Mouse (Mus musculus) G1E (cell line): ENCODE measurements around the gene Plcxd1. TPM values are rescaled to one million over a fixed set of nuclear protein-coding genes. Genes with fewer than 3 reads are reported as not detected.
"Not testable (repeated sequence)": the region's sequence is repeated elsewhere in the genome, so short reads cannot be mapped to it uniquely, and the experiment has no call there.

Source experiments
- ATAC-seq: 2 replicates; pipeline ENCODE4 v1.8.0; 2016; ENCODE audit warnings: mild to moderate bottlenecking; ENCODE audit not compliant: insufficient number of reproducible peaks, poor library complexity, low FRiP score, severe bottlenecking; ENCODE audit errors: extremely low read depth
- DNase-seq: peaks from one replicate; pipeline ENCODE4 v3.0.0; 2012; ENCODE audit warnings: low spot score
- H3K27me3 ChIP-seq: 2 replicates; pipeline ENCODE4 v1.6.1; 2012; ENCODE audit warnings: mild to moderate bottlenecking, low read length, inconsistent platforms; ENCODE audit not compliant: insufficient read depth
- H3K36me3 ChIP-seq: replicated peaks from 2 replicates; pipeline ENCODE3; 2012; ENCODE audit warnings: mild to moderate bottlenecking, inconsistent platforms
- H3K4me1 ChIP-seq: 2 replicates; pipeline ENCODE4 v1.6.1; 2012; ENCODE audit warnings: low read depth, low read length, inconsistent platforms, mixed read lengths; ENCODE audit not compliant: insufficient read depth
- H3K4me3 ChIP-seq: 2 replicates; pipeline ENCODE4 v1.5.1; 2012; ENCODE audit warnings: low read depth, mild to moderate bottlenecking, inconsistent platforms, low read length, moderate library complexity, mixed read lengths
- H3K9me3 ChIP-seq: replicated peaks from 2 replicates; pipeline ENCODE4 v1.6.1; 2012; ENCODE audit warnings: inconsistent platforms
- CTCF ChIP-seq: IDR thresholded peaks from 2 replicates; pipeline ENCODE4 v1.5.1; 2012; ENCODE audit warnings: low read depth, low read length, inconsistent platforms, mixed read lengths
- GATA1 ChIP-seq: IDR thresholded peaks from 2 replicates; pipeline ENCODE4 v1.6.1; 2012; ENCODE audit warnings: borderline replicate concordance, low read length, inconsistent platforms, mixed read lengths
- GATA2 ChIP-seq: IDR thresholded peaks from 2 replicates; pipeline ENCODE4 v1.6.1; 2012; ENCODE audit warnings: low read depth, low read length, inconsistent platforms, borderline replicate concordance
- POLR2AphosphoS5 ChIP-seq: IDR thresholded peaks from 2 replicates; pipeline ENCODE4 v1.6.1; 2012; ENCODE audit warnings: low read depth, low read length, inconsistent platforms; ENCODE audit not compliant: insufficient replicate concordance
- TAL1 ChIP-seq: conservative IDR thresholded peaks from 2 replicates; pipeline ENCODE4 v1.6.1; 2012; ENCODE audit warnings: low read depth, low read length, inconsistent platforms, mixed read lengths
- polyA plus RNA-seq: library from polyadenylated mRNA; stranded (reverse); fragments of >175 nt; gene quantifications from 2 replicates; pipeline ENCODE4 v1.2.3, GENCODE M21; 2012
- total RNA-seq, 2 experiments: library from RNA; stranded (forward) in 1 of 2; stranded (reverse) in 1 of 2; fragments of 200-1000 nt in 1 of 2; fragments of >200 nt in 1 of 2; fragmentation: Nextera tagmentation in 1 of 2; gene quantifications; 2 replicates each; pipeline ENCODE4 v1.2.3; 2014 to 2017

The Plcxd1 gene
- total and polyA plus RNA-seq, 3 experiments = 0.11 TPM; not detected in 2

GRCm38 (mm10) chr5:110106901-110107564 lies 7.3 kb downstream of the Plcxd1 start:
- ATAC-seq = no peak
- H3K4me3 ChIP-seq = peak overlapping the region; percentile 87
- peaks cover 49% of the 10 kb centered on the region for H3K4me1 ChIP-seq
- no peaks in the 10 kb centered on the region for H3K27me3 ChIP-seq
- no peak for DNase-seq
- TF ChIP-seq TAL1 (no peak), POLR2AphosphoS5 (no peak), CTCF (no peak), GATA2 (no peak), GATA1 (no peak)
- H3K36me3 ChIP-seq = peaks cover 50% of the 10 kb centered on the region
- peaks cover 44% of the 10 kb centered on the region for H3K9me3 ChIP-seq

- DNase-seq (peak; percentile 91), ATAC-seq (peak; percentile 80)
- TF ChIP-seq CTCF (no peak), GATA1 (no peak), POLR2AphosphoS5 (no peak), TAL1 (no peak), GATA2 (no peak)
Measured at GRCm38 (mm10) chr5:110107581-110108304, 8.0 kb downstream of the Plcxd1 start, which contains the start of gene Gtpbp6. Gtpbp6 (minus strand) TSS chr5:110108197.

DNA sequence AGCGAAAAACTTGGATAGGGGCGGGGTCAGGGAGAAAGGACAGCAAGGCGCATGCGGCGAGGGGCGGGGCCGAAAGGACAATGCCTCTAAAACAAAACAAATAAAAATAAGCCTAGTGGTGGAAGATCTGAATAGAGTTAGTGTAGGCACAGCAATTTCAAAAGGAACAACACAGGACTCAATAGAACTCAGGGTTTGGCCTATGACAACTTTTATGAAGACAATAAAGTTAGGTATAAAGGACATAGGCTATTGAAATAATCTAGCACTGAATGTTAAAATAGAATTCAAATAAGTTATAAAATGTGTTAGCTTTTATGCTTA lies 8.5 kb downstream of the Plcxd1 start:
- no peak for DNase-seq
- Histone ChIP-seq H3K27me3 (no peaks in the 10 kb centered on the region), H3K4me1 (peaks cover 49% of the 10 kb centered on the region), H3K4me3 (peak overlapping the region; percentile 87), H3K36me3 (peaks cover 48% of the 10 kb centered on the region), H3K9me3 (peaks cover 33% of the 10 kb centered on the region)
- ATAC-seq = no peak; the same call in 1 of the 2 replicates
- TF ChIP-seq GATA1 = no peak
- TF ChIP-seq TAL1 = no peak
- no peak for TF ChIP-seq CTCF
- TF ChIP-seq GATA2 = no peak
- no peak for TF ChIP-seq POLR2AphosphoS5

More at GRCm38 (mm10) chr5:110107581-110108304, 8.0 kb downstream of the Plcxd1 start, which contains the start of gene Gtpbp6:
- Histone ChIP-seq H3K9me3 (peaks cover 38% of the 10 kb centered on the region), H3K36me3 (peaks cover 48% of the 10 kb centered on the region), H3K4me1 (peaks cover 49% of the 10 kb centered on the region), H3K27me3 (no peaks in the 10 kb centered on the region), H3K4me3 (peak within 1 kb of the TSS; percentile 87)

DNA sequence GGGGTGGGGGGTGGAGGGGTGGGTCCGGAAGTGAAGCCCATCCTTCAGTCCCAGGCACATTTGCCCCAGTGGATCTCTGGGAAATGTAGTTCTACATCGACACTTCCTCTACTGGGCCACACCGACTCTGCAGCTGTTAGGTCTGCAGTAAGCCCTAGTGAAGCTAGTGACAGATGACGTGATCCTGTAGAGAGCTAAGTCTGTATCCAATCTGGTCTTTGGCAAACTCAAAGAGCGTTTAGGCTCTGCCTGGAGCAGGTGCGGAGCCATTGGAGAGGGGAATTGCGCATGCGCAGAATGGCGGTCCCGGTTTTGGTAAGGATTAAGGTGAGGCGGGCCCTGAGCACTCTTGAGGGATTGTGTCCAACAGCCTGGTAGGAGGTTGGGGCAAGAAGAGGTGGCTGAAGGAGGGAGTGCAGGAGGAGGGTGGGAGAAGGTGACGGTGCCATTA lies 10.2 kb downstream of the Plcxd1 start, which contains the start of gene Zfp605:
TSS of gene Zfp605 (plus strand) at position 102 of the 451 bp plus-strand sequence.
- TF ChIP-seq POLR2AphosphoS5 (no peak), TAL1 (no peak)
- H3K4me3 ChIP-seq = peak within 1 kb of the TSS; percentile 79
- H3K9me3 ChIP-seq = peaks cover 17% of the 10 kb centered on the region
- peaks cover 35% of the 10 kb centered on the region for H3K4me1 ChIP-seq
- H3K27me3 ChIP-seq = no peaks in the 10 kb centered on the region
- peak; percentile 16; the same call in 1 of the 2 replicates for ATAC-seq
- H3K36me3 ChIP-seq = peaks cover 37% of the 10 kb centered on the region
- DNase-seq = peak; percentile 53

- peaks cover 36% of the 10 kb centered on the region for H3K36me3 ChIP-seq
- DNase-seq, ATAC-seq, H3K4me1 ChIP-seq, H3K4me3 ChIP-seq, H3K9me3 ChIP-seq, H3K27me3 ChIP-seq: not testable (repeated sequence)
Measured at GRCm38 (mm10) chr5:110122380-110122779, 22.6 kb downstream of the Plcxd1 start.

- TF ChIP-seq POLR2AphosphoS5 = no peak
- Histone ChIP-seq H3K36me3 (peaks cover 29% of the 10 kb centered on the region), H3K4me1 (peaks cover 17% of the 10 kb centered on the region), H3K4me3 (peak within 1 kb of the TSS; percentile 81), H3K9me3 (peaks cover 24% of the 10 kb centered on the region), H3K27me3 (no peaks in the 10 kb centered on the region)
- DNase-seq (peak; percentile 91), ATAC-seq (peak; percentile 98)
Measured at GRCm38 (mm10) chr5:110135293-110136086, 35.7 kb downstream of the Plcxd1 start, which contains the start of gene Chfr. Chfr (plus strand) TSS chr5:110135842.
